Mouse (Mus musculus) CD8-positive naive resting alpha-beta T cell, adult 2 months (primary cell): ENCODE results near the gene Cd80.
A peak's percentile ranks its signal among the peaks of the same experiment; 100 is the strongest.

Source experiments
- DNase-seq, 2 experiments: peaks; one replicate each; pipeline ENCODE4 v3.0.0; 2022; ENCODE audit warnings: low read depth in 2 of 2, low spot score in 2 of 2

The Cd80 gene

GRCm38 (mm10) chr16:38521211-38521987, 66.0 kb downstream of the Cd80 start:
- no peak for DNase-seq

GRCm38 (mm10) chr16:38522129-38523084, 67.0 kb downstream of the Cd80 start, which contains the start of gene Timmdc1:
TSS of gene Timmdc1 (minus strand) at chr16:38522663.
- peak; percentile 95 to 96 for DNase-seq

- no peak for DNase-seq
Measured at GRCm38 (mm10) chr16:38526264-38526663, 70.9 kb downstream of the Cd80 start.

- DNase-seq: peak; percentile 66 to 76
Measured at GRCm38 (mm10) chr16:38536544-38537146, 81.3 kb downstream of the Cd80 start.

- no peak for DNase-seq
Measured at GRCm38 (mm10) chr16:38538716-38539380, 83.5 kb downstream of the Cd80 start.
